Mouse (Mus musculus) activated CD4-positive, CD25-positive, alpha-beta regulatory T cell (primary cell): Measurements from ENCODE around the gene Thrsp. TPM values are rescaled to one million over a fixed set of nuclear protein-coding genes. Genes with fewer than 3 reads are reported as not detected.

ENCODE experiments used
- polyA plus RNA-seq, 2 experiments: library from polyadenylated mRNA; unstranded; fragments of 100-300 nt; shearing (Covaris generic); gene quantifications; one replicate each; pipeline ENCODE4 v1.2.1; 2017

The Thrsp gene
- under 1 TPM; 0.12 to 0.32 TPM for polyA plus RNA-seq

DNA sequence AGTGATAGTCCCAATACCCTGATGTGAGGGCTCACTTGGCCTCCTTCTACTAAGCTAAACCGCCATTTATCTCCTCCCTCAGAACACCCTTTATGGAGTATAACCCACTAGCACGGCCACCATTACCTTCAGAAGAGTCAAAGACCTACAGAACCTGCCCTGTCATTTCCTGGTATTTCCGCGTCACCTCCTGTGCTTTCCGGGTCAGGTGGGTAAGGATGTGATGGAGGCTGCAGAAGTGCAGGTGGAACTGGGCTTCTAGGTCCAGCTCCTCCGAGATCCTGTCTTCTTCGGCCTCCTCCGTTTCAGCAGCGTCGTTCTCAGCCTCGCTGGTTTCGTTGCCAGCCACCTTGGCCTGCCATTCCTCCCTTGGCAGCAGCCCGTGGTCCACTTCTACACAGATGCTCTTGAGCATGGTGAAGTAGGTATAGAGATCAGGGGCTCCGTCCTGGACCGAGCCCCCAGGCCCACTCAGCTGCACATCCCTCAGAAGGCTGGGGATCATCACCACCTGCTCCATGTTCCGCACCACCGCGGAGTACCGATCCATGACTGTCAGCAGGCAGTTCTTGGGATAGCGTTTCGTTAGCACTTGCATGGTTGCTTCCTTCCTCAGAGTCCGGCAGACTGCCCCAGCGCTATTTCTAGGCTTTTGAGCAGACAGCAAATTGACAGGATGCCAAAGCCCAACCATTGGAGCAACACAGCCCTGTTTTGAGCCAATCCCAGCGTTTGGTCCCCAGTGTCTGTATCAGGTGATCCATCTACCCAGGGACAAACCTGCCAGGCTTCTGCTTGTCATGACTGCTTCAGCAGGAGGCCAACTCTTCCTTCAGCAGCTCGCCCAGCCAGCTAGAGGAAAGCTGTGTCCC lies at the start of gene Thrsp:
Gene Thrsp (minus strand): TSS at position 825 of the 872 bp plus-strand sequence.

DNA sequence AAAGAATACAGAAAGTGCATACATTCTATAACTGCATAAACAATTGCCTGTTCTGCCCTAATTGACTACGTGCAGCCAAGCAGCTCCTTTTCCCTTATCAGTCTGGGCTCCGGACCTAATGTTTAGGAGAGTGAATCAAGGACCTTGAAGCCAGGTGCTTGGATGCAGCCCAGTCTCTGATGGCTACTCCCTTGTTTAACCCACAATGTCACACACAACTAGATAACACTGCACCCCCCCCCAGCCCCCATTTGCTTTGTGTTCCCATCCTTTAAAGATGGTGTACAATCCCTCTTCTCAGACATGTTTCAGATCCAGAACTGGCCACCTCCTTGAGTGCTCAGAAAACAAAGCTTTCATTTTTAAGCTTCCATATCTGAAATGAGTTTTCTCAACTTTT lies 33.5 kb upstream of the Thrsp start, which contains the start of gene Kctd14:
Gene Kctd14 (plus strand): TSS at position 301 of the 400 bp plus-strand sequence.

DNA sequence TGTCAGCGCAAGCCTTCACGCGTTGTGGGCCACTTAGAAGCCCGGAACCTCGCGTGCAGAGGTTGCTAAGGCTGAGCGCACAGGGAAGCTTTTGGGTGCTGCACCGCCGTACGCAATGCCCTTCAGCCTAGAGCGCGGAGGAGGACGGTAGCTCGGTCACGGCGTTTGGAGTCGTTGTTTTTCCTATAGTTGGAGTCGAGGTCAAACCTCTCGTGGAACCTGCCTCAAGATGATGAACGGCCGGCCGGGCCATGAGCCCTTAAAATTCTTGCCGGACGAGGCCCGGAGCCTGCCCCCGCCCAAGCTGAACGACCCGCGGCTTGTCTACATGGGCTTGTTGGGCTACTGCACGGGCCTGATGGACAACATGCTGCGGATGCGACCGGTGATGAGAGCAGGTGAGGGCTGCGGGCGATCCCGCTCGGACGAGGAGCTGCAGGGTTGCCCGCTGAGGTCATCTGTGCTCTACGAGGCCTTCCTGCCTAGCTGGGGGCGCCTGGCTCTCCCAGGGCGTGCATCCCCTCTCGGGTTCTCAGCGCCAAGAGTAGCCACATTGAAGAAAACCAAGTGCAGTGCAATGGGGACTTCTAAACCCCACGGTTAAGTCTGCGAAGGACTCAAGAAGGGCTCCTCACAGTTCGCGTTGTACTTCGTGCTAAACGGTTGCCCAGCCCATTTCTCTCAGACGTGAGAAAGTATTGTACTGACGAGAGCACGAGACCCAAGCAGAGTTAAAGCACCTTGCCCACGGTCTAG lies 17.4 kb downstream of the Thrsp start, which contains the start of gene Ndufc2:
Gene Ndufc2 (plus strand): TSS at position 44 of the 756 bp plus-strand sequence.

Other genes starting within 250 kb of the Thrsp start
- gene Usp35, start 85.7 kb downstream of the Thrsp start, polyA plus RNA-seq: 1 to 10 TPM; 3.4 to 3.8 TPM
- gene Kctd21, start 85.4 kb downstream of the Thrsp start, polyA plus RNA-seq: 1 to 10 TPM; 1.1 to 2.8 TPM
- gene Alg8, start 46.1 kb downstream of the Thrsp start, polyA plus RNA-seq: 10 to 100 TPM; 18.1 TPM
- gene Ndufc2, start 17.7 kb downstream of the Thrsp start, polyA plus RNA-seq: 100 to 1,000 TPM; 176 to 201 TPM
- gene Kctd14, start 33.6 kb upstream of the Thrsp start, polyA plus RNA-seq: 1 to 10 TPM in 1 of 2 experiments, under 1 TPM in 1; 0.79 to 3.1 TPM
- gene Ints4, start 63.2 kb upstream of the Thrsp start, polyA plus RNA-seq: 10 to 100 TPM; 34.6 to 43.1 TPM
- gene Aamdc, start 161.8 kb upstream of the Thrsp start, polyA plus RNA-seq: 10 to 100 TPM; 37.5 to 40.1 TPM
- gene Rsf1, start 162.2 kb upstream of the Thrsp start, polyA plus RNA-seq: 10 to 100 TPM; 40.9 to 54.0 TPM